Mouse (Mus musculus) forebrain, postnatal 0 days (tissue): ENCODE measurements around the gene Gm5136. TPM values are rescaled to one million over a fixed set of nuclear protein-coding genes. Genes with fewer than 3 reads are reported as not detected.

Experiments used
- ATAC-seq: fragments of 200-750 bp; cut with Nextera tagmentation; 2 replicates; pipeline ENCODE4 v1.8.0; 2017; ENCODE audit warnings: mild to moderate bottlenecking, moderate library complexity
- DNase-seq: peaks from one replicate; pipeline ENCODE4 v3.0.0-alpha.2; 2015
- H3K27ac ChIP-seq: fragments of 300-500 bp; sonication (generic); 2 replicates; pipeline ENCODE4 v1.5.1; 2014; ENCODE audit warnings: low read depth, mild to moderate bottlenecking, antibody characterized with exemption, low read length, moderate library complexity, mixed read lengths
- H3K27me3 ChIP-seq: fragments of 300-500 bp; sonication (generic); 2 replicates; pipeline ENCODE4 v1.6.1; 2014; ENCODE audit warnings: mild to moderate bottlenecking, low read length, mixed read lengths; ENCODE audit not compliant: insufficient read depth
- H3K36me3 ChIP-seq: fragments of 300-500 bp; sonication (generic); 2 replicates; pipeline ENCODE4 v1.6.1; 2014; ENCODE audit warnings: mild to moderate bottlenecking, moderate library complexity; ENCODE audit not compliant: insufficient read depth
- H3K4me1 ChIP-seq: fragments of 300-500 bp; sonication (generic); 2 replicates; pipeline ENCODE4 v1.6.1; 2014; ENCODE audit warnings: antibody characterized with exemption; ENCODE audit not compliant: insufficient read depth
- H3K4me2 ChIP-seq: fragments of 300-500 bp; sonication (generic); 2 replicates; pipeline ENCODE4 v1.6.1; 2014; ENCODE audit warnings: low read depth, mild to moderate bottlenecking, moderate library complexity
- H3K4me3 ChIP-seq: fragments of 300-500 bp; sonication (generic); 2 replicates; pipeline ENCODE4 v1.5.1; 2014; ENCODE audit warnings: low read depth, low read length, mixed read lengths
- H3K9ac ChIP-seq: fragments of 300-500 bp; sonication (generic); 2 replicates; pipeline ENCODE4 v1.6.1; 2014; ENCODE audit warnings: mild to moderate bottlenecking
- H3K9me3 ChIP-seq: fragments of 300-500 bp; sonication (generic); 2 replicates; pipeline ENCODE4 v1.6.1; 2016; ENCODE audit warnings: low read length
- CTCF ChIP-seq: sonication (generic); IDR thresholded peaks from 2 replicates; pipeline ENCODE4 v1.5.1; 2016; ENCODE audit warnings: antibody characterized with exemption, control low read depth, low read depth
- WGBS: fragments of 180-500 bp; shearing (Covaris S2); extraction: QIAGEN DNeasy Blood & Tissue Kit; methylation state at CpG from one replicate; pipeline ENCODE4 v1.1.7; 2014; 5-methylcytosine and 5-hydroxymethylcytosine counted together
- polyA plus RNA-seq: library from polyadenylated mRNA; unstranded; fragments of >200 nt; fragmentation: Nextera tagmentation; extraction: Ambion mirVana; gene quantifications from 2 replicates; pipeline ENCODE4 v1.2.1, GENCODE M21; 2015
- total RNA-seq: library from RNA; depleted of rRNA; stranded (reverse); fragments of >200 nt; gene quantifications from 2 replicates; pipeline ENCODE4 v1.2.3, GENCODE M21; 2014

The Gm5136 gene
- total and polyA plus RNA-seq, 2 experiments from 2014 or later: 0.11 to 0.48 TPM

DNA sequence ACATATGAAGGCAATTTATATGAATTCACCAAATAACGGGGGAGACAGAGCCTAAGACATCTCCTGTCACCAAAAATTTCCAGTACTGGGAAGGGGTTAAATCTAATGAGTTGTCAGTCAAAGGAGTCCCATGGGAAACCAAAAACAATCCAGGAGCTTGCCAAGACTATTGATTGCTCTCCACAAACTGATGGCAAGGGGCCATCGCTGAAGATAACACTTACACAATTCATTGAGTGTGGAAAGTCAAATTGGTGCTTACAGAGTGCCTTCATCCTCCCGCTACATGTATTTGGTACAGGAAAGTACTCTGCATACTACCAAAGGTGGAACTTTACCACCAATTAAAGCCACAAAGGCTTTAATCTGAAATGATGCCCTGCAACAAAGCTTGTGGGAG is 5.7 kb upstream of the Gm5136 start:
- H3K36me3 ChIP-seq: no peaks in the 10 kb centered on the region
- H3K4me2 ChIP-seq: no peak overlapping the region
- H3K4me3 ChIP-seq: no peak overlapping the region
- no peak for TF ChIP-seq CTCF
- H3K9me3 ChIP-seq: no peaks in the 10 kb centered on the region
- no peak overlapping the region for H3K27ac ChIP-seq
- DNase-seq (no peak), ATAC-seq (no peak)
- H3K27me3 ChIP-seq: no peaks in the 10 kb centered on the region
- H3K4me1 ChIP-seq: 0 out of 2 replicates have a peak, but pooled peaks cover 3% of the 10 kb centered on the region
- no peak overlapping the region for H3K9ac ChIP-seq
- 84% methylated on average over 3 of the region's 3 CpGs for WGBS

DNA sequence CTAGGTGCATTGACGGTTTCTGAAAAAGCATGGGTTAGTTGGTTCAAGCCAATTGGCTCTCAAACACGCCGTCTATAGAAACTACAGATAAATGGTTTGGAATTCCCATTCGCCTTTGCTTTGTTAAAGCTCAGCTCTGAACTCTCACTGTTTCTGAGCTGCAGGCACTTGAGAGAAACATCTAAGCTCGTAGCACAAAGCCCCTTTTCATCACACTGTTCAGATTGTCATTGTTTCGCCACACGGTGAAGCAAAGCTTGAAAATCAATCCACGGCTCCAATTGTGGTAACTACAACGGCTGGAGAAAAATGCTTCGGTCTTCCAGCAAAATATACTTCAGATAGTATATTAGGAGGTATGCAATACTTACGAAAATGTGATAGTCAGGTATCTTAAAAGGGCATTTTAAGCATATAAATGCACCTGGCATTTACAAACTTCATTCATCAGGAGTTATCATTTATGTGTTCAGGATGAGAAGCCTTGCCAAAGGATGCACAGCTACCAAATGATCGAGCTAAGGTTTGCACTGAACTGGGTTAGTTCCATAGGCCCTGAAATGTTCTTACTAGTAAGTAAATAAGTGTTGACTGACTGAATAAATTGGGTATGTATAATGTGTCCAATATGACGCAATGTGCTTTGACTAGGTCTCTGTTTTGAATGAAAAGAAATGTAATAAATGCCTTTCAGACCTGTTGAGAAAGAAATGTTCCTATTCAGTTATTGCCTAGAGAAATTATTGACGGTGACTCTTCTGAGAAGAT is 1.6 kb upstream of the Gm5136 start:
- 10% methylated on average over 14 of the region's 14 CpGs for WGBS
- DNase-seq (peak; percentile 65), ATAC-seq (peak; percentile 71)
- H3K27me3 ChIP-seq: no peaks in the 10 kb centered on the region
- peak overlapping the region; percentile 64 for H3K27ac ChIP-seq
- no peak for TF ChIP-seq CTCF
- H3K9me3 ChIP-seq: no peaks in the 10 kb centered on the region
- H3K4me2 ChIP-seq: peak overlapping the region; percentile 30; the same call in 1 of the 2 replicates
- no peaks in the 10 kb centered on the region for H3K36me3 ChIP-seq
- H3K4me1 ChIP-seq: no peaks in the 10 kb centered on the region
- no peak overlapping the region for H3K4me3 ChIP-seq
- peak overlapping the region; percentile 31; the same call in 1 of the 2 replicates for H3K9ac ChIP-seq

DNA sequence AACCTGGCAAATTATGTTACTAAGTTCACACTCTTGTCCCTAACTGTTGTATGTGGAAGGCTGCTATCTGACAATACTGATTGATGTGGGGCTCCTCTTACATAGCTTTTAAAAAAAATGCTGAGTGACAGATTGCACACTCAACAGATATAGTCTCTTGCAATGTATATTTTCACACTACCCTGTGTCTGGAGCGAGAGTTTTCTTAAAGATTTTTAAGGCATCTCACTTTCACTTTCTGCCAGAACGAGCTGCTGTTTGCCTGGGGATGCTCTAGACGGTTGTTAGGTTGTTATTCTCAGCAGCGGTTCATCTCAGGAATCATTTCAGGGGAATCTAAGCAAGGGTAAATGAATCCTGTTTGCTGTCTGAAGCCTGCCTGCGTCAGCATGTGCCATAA is 2.9 kb downstream of the Gm5136 start:
- whole genome bisulfite sequencing: 41% methylated on average over 5 of the region's 5 CpGs
- Histone ChIP-seq H3K27me3 (no peaks in the 10 kb centered on the region), H3K9me3 (no peaks in the 10 kb centered on the region), H3K27ac (no peak overlapping the region), H3K4me2 (no peak overlapping the region), H3K9ac (no peak overlapping the region), H3K4me3 (no peak overlapping the region), H3K36me3 (no peaks in the 10 kb centered on the region), H3K4me1 (no peaks in the 10 kb centered on the region)
- ATAC-seq (peak; percentile 54), DNase-seq (peak; percentile 39)
- no peak for TF ChIP-seq CTCF

DNA sequence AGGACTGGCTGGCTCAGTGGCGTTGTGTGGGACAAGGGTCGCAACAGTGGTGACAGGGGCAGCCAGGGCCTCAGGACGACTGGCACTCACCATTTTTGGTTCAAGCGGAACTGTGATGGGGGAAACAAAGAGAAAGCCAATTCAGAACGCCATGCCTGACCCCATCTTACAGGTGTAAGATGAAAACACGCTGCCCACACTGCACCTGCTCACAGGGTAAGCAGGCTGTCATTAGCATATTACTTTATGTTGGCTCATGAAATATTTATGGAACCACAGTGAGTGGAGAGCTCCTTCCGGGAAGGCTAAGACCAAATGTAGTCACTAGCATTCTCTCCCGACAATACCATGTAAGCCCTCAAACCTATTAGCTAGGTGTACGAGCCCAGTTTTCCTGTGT is 9.0 kb downstream of the Gm5136 start:
- H3K9me3 ChIP-seq: no peaks in the 10 kb centered on the region
- TF ChIP-seq CTCF: no peak
- H3K4me3 ChIP-seq: no peak overlapping the region
- ATAC-seq: no peak
- H3K9ac ChIP-seq: no peak overlapping the region
- no peaks in the 10 kb centered on the region for H3K27me3 ChIP-seq
- H3K27ac ChIP-seq: no peak overlapping the region
- no peaks in the 10 kb centered on the region for H3K36me3 ChIP-seq
- 56% methylated on average over 9 of the region's 9 CpGs for WGBS
- DNase-seq: no peak
- H3K4me1 ChIP-seq: 0 out of 2 replicates have a peak, but pooled peaks cover 4% of the 10 kb centered on the region
- no peak overlapping the region for H3K4me2 ChIP-seq

DNA sequence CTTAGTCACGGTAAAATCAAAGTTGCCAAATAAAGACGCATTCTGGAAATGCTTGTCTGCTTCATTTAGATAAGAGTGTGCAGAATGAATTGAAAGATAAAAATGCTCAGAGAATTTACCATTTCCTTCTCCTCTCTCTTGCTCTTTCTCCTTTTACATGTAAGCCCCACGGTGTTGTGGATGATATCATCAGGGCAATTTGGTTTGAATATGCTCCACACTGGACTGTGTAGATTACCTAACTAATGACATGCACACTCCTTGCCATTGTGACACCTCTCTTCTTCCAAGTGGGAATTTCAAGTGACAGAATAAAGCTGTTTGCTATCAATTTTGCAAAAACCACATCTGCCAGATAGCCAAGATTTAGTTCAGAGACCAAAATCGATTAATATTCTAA is 13.3 kb downstream of the Gm5136 start:
- DNase-seq (no peak), ATAC-seq (no peak)
- no peak overlapping the region for H3K4me3 ChIP-seq
- 74% methylated on average over 4 of the region's 4 CpGs for WGBS
- H3K9ac ChIP-seq: no peak overlapping the region
- H3K4me2 ChIP-seq: no peak overlapping the region
- H3K27ac ChIP-seq: no peak overlapping the region
- no peaks in the 10 kb centered on the region for H3K36me3 ChIP-seq
- no peak for TF ChIP-seq CTCF
- no peaks in the 10 kb centered on the region for H3K9me3 ChIP-seq
- H3K4me1 ChIP-seq: 0 out of 2 replicates have a peak, but pooled peaks cover 4% of the 10 kb centered on the region
- no peaks in the 10 kb centered on the region for H3K27me3 ChIP-seq

DNA sequence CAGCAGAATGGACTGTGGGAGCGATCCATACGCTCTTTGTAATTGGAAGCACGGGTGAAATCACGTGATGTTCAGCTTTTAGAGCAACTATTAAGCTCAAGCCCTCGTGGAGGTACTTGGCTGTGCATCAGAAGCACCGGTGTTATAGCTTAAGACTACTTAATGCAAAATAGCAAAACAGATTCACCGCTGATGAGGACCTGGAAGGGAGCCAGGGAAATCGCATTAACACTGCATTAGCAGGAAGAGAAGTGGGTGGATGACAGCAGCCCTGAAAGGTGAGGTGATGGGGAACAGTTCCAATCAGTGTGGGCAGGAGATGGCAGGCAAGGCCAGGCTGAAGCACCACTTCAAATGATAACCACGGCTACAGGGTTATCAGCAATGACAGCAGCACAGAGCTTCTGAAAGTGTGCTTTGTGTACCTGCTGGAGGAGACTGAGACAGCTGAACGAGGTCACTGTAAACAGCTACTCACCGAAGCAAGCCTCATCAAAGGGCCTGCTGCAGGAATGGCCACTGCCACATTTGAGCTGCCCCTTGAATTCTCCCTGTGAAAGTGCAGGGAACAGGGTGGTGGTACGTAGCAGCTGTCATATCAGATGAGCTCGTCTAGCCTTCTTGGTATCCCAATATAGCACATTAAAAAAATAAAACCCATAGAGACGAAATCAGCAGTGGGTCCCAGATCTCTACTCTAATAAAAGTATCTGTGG is 20.1 kb downstream of the Gm5136 start:
- H3K9me3 ChIP-seq: no peaks in the 10 kb centered on the region
- no peaks in the 10 kb centered on the region for H3K27me3 ChIP-seq
- H3K4me2 ChIP-seq: no peak overlapping the region
- ATAC-seq (peak; percentile 74), DNase-seq (peak; percentile 61)
- H3K27ac ChIP-seq: no peak overlapping the region
- TF ChIP-seq CTCF: no peak
- 33% methylated on average over 14 of the region's 14 CpGs for WGBS
- no peaks in the 10 kb centered on the region for H3K36me3 ChIP-seq
- H3K4me1 ChIP-seq: no peaks in the 10 kb centered on the region
- no peak overlapping the region for H3K9ac ChIP-seq
- no peak overlapping the region for H3K4me3 ChIP-seq

DNA sequence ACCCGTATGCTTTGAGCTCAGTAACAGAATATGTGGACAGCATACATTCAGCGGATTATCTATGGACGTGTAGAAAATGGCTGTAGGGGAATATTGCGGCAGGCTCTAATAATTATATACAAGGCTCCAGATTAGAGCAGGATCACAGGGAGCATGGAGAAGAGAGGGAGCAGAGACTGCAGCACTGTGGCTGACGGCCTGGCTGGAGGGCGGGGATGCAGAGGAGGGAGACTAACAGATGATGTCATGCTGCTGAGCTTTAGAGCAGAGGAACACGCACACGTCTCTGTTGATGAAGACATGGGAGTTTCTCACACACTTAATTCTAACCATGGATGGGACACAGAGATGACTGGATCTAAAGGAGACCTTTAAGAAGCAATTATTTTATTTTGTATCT is 22.9 kb downstream of the Gm5136 start:
- ATAC-seq (no peak), DNase-seq (no peak)
- Histone ChIP-seq H3K9me3 (no peaks in the 10 kb centered on the region), H3K36me3 (no peaks in the 10 kb centered on the region), H3K27ac (no peak overlapping the region), H3K27me3 (no peaks in the 10 kb centered on the region), H3K4me2 (no peak overlapping the region), H3K4me3 (no peak overlapping the region), H3K9ac (no peak overlapping the region), H3K4me1 (no peaks in the 10 kb centered on the region)
- no peak for TF ChIP-seq CTCF
- 85% methylated on average over 8 of the region's 8 CpGs for WGBS
